38 mouse cellular contexts compared by ENCODE assay signal in the genomic region with DNA sequence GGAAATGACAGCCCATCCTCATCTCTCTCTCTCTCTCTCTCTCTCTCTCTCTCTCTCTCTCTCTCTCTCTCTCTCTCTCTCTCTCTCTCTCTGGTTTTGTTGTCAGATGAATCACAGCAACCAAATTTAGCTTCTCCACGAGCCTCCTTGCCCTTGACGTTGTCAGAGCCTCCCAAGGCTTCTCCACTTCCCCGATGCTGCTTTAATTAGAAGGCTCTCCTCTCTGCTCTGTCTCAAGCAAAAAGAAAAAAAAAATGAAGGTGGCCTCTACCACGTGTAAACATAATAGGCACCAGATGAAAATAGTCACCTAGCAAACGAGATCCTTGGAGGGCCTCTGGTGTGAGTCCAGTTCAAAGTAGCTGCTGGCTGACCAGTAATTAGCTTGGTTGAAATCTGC. TPM values are rescaled to one million over a fixed set of nuclear protein-coding genes. Genes with fewer than 3 reads are reported as not detected.
A peak's percentile ranks its signal among the peaks of the same experiment; 100 is the strongest.
DNase-seq lines count a peak whose midpoint lies in the region; ATAC-seq lines count a peak whose summit lies in the region.
"Had no signal": no experiment of that assay in that cellular context is flagged by ENCODE, and none has a peak within 500 bp of the region (broad histone marks: within the 10 kb centered on the region; RNA-seq: fewer than 3 reads in every experiment).

No protein-coding gene starts in this region.

- H3K27ac ChIP-seq in limb, embryonic 10.5 days: peak overlapping the region; percentile 42; the same call in 1 of the 2 replicates
- H3K27ac ChIP-seq: embryonic facial prominence, embryonic 10.5 days; embryonic facial prominence, embryonic 13.5 days; forebrain, embryonic 13.5 days; heart, adult 2 months; heart, embryonic 10.5 days; heart, embryonic 13.5 days; hindbrain, embryonic 12.5 days had no signal

- no peaks in the 10 kb centered on the region for H3K27me3 ChIP-seq in limb, embryonic 10.5 days (ENCODE audit: low read depth, poor library complexity, severe bottlenecking)
- H3K27me3 ChIP-seq: embryonic facial prominence, embryonic 13.5 days; forebrain, embryonic 13.5 days; hindbrain, embryonic 12.5 days had no signal

- H3K4me1 ChIP-seq in limb, embryonic 10.5 days: peaks cover 26% of the 10 kb centered on the region
- H3K4me1 ChIP-seq: hindbrain, embryonic 12.5 days had no signal

- DNase-seq in adrenal gland, adult 2 months: peak; percentile 41
- no peak for DNase-seq in adrenal gland, postnatal 10 days
- no peak for DNase-seq in frontal cortex, postnatal 36 days (ENCODE audit: low spot score in 2 of 2)
- DNase-seq in ovary, adult 18-20 months (ENCODE audit: low spot score): peak; percentile 43
- no peak for DNase-seq in ovary, postnatal 14 days (ENCODE audit: low spot score)
- no peak for DNase-seq in limb, embryonic 10.5 days (ENCODE audit: low spot score)
- DNase-seq: adrenal gland, postnatal 36 days; B cell, adult 2 months; cerebellum, adult 11 months; cerebellum, adult 2 months; cerebellum, adult 9-11 months; cerebellum, postnatal 36 days; embryo, embryonic 11 days; gastrocnemius, postnatal 10 days; gastrocnemius, postnatal 36 days; heart, adult 2 months; heart, postnatal 14 days; heart, postnatal 4 days; kidney, adult 18-20 months had no signal

- 16% methylated on average over 5 of the region's 5 CpGs for WGBS in limb, embryonic 10.5 days

- ATAC-seq in frontal cortex, adult (ENCODE audit: low TSS enrichment): peak; percentile 69
- no peak for ATAC-seq in inflammation-experienced regulatory T-cells, adult 6 months
- ATAC-seq: forebrain, embryonic 13.5 days; forebrain, embryonic 16.5 days; hindbrain, embryonic 16.5 days; intestine, embryonic 16.5 days; Patski had no signal

- no peaks in the 10 kb centered on the region for H3K36me3 ChIP-seq in limb, embryonic 10.5 days
- H3K36me3 ChIP-seq: embryonic facial prominence, embryonic 10.5 days; embryonic facial prominence, embryonic 13.5 days; G1E; heart, embryonic 10.5 days; heart, embryonic 13.5 days; hindbrain, embryonic 12.5 days had no signal

- no peaks in the 10 kb centered on the region for H3K9me3 ChIP-seq in limb, embryonic 10.5 days (replicated peaks)
- H3K9me3 ChIP-seq: embryonic facial prominence, embryonic 10.5 days; embryonic facial prominence, embryonic 13.5 days; forebrain, embryonic 13.5 days; heart, embryonic 10.5 days; heart, embryonic 13.5 days; hindbrain, embryonic 12.5 days had no signal

- H3K4me3 ChIP-seq in limb, embryonic 10.5 days: no peak overlapping the region
- H3K4me3 ChIP-seq: embryonic facial prominence, embryonic 10.5 days; embryonic facial prominence, embryonic 13.5 days; erythroblast, embryonic 14.5 days; forebrain, embryonic 13.5 days; heart, adult 2 months; heart, embryonic 10.5 days; heart, embryonic 13.5 days; hindbrain, embryonic 12.5 days had no signal

RNA-seq across cellular contexts. Expression of a gene that starts 52.3 kb away (rescaled TPM):
- total RNA-seq in adrenal gland, adult 2 months (2021): not detected
- not detected in 2 replicates for polyA plus RNA-seq in adrenal gland, adult 2 months (2012; rRNA removed)
- not detected for total RNA-seq in adrenal gland, postnatal 10 days (2021)
- polyA plus RNA-seq in limb, embryonic 10.5 days (2016; fragmentation: Nextera tagmentation; extraction: Ambion mirVana): not detected in 2 replicates
- not detected for polyA plus RNA-seq in inflammation-experienced regulatory T-cells, adult 6 months (2017; shearing (Covaris generic))
- total RNA-seq: adrenal gland, postnatal 36 days; CH12.LX; G1E; gastrocnemius, adult 18-20 months; gastrocnemius, postnatal 10 days; gastrocnemius, postnatal 36 days; granulocyte monocyte progenitor cell, adult 5-6 weeks; heart, adult 2 months; heart, postnatal 14 days; heart, postnatal 4 days had no signal
- polyA plus RNA-seq: cerebellum, adult 2 months; cortical plate, adult 2 months; embryonic facial prominence, embryonic 10.5 days; embryonic facial prominence, embryonic 13.5 days; erythroblast, embryonic 14.5 days; forebrain, embryonic 13.5 days; forebrain, embryonic 16.5 days; G1E; heart, adult 2 months; heart, embryonic 10.5 days; heart, embryonic 13.5 days; heart, embryonic 16.5 days; hindbrain, embryonic 12.5 days; hindbrain, embryonic 16.5 days; intestine, embryonic 16.5 days; Patski had no signal

Comparison
In these comparisons a context has a peak if more than half of its experiments do, and no peak if none do; other contexts are left out.
1. DNase-seq: peak in adrenal gland, adult 2 months (single experiment) and ovary, adult 18-20 months (single experiment); none in adrenal gland, postnatal 10 days (single experiment), frontal cortex, postnatal 36 days (0 of 2), ovary, postnatal 14 days (single experiment) and limb, embryonic 10.5 days (single experiment).